Mouse (Mus musculus): ENCODE results near the gene Arrdc1. TPM values are rescaled to one million over a fixed set of nuclear protein-coding genes. Genes with fewer than 3 reads are reported as not detected.
"Not testable (repeated sequence)": the region's sequence is repeated elsewhere in the genome, so short reads cannot be mapped to it uniquely, and the experiment has no call there.

The Arrdc1 gene
- total and polyA plus RNA-seq, 2 experiments from 2014 or later = 41.9 to 80.7 TPM

DNA sequence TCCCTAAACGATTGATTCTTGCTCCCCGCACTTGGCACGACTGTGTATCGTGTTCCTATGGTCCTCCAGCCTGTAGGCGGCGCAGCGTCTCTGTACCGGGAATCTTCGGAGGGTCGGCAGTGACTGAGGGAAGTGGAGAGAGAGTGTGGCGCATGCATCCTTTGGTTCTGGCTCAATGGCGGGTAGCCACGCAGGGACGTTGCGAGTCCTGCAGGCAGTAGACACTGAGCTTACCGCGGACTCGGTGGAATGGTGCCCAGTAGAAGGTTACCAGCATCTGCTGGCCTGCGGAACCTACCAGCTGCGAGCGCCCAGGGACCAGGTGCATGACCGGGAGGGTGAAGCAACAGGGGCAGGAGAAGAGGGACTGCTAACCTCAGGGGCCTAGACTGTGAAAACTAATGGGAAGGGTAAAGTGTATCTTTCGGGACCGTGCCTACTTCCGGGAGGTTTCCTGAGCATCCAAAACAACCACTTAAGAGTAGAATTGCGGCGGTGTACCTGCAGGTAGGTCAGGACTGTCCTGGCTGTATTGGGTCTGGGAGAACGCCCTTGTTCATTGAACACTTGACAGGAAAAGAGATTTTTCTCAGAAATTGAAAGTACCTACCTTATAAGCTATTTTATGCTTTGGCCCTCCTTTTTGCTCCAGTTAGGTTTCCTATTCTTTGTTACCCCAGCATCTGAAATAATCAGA lies 27.4 kb upstream of the Arrdc1 start, which contains the start of gene Dph7:
Dph7 (plus strand) TSS at position 97 of the 697 bp plus-strand sequence.
- no peaks in the 10 kb centered on the region for H3K9me3 ChIP-seq (ENCODE audit: low read length)
- peak within 1 kb of the TSS; percentile 80 for H3K9ac ChIP-seq (replicated peaks; ENCODE audit: low read length)
- peak within 1 kb of the TSS; percentile 74 for H3K4me2 ChIP-seq (ENCODE audit: low read depth, low read length)
- TF ChIP-seq CTCF (IDR thresholded peaks at IDR 0.05; ENCODE audit: low read depth) = peak; percentile 98
- ATAC-seq (peak; percentile 92), DNase-seq (ENCODE audit: low spot score) (peak; percentile 95)
- peaks cover 38% of the 10 kb centered on the region for H3K36me3 ChIP-seq (ENCODE audit: insufficient read depth, low read length)
- H3K4me3 ChIP-seq (ENCODE audit: low read length) = peak within 1 kb of the TSS; percentile 72
- 1% methylated on average over 28 of the region's 28 CpGs for WGBS
- H3K4me1 ChIP-seq (ENCODE audit: insufficient read depth, low read length) = peaks cover 7% of the 10 kb centered on the region; the same call in 1 of the 2 replicates
- no peaks in the 10 kb centered on the region for H3K27me3 ChIP-seq (ENCODE audit: insufficient read depth, low read length)
- peak within 1 kb of the TSS; percentile 70 for H3K27ac ChIP-seq

GRCm38 (mm10) chr2:24960910-24961309 lies 25.9 kb upstream of the Arrdc1 start:
- no peak overlapping the region for H3K4me3 ChIP-seq (ENCODE audit: low read length)
- no peak overlapping the region for H3K27ac ChIP-seq
- no peak overlapping the region for H3K4me2 ChIP-seq (ENCODE audit: low read depth, low read length)
- peaks cover 35% of the 10 kb centered on the region for H3K36me3 ChIP-seq (ENCODE audit: insufficient read depth, low read length)
- no peaks in the 10 kb centered on the region for H3K27me3 ChIP-seq (ENCODE audit: insufficient read depth, low read length)
- peaks cover 7% of the 10 kb centered on the region; the same call in 1 of the 2 replicates for H3K4me1 ChIP-seq (ENCODE audit: insufficient read depth, low read length)
- 29% methylated on average over 3 of the region's 3 CpGs for WGBS
- no peak overlapping the region for H3K9ac ChIP-seq (replicated peaks; ENCODE audit: low read length)
- ATAC-seq (no peak), DNase-seq (ENCODE audit: low spot score) (peak; percentile 59)
- no peaks in the 10 kb centered on the region for H3K9me3 ChIP-seq (ENCODE audit: low read length)
- peak; percentile 75 for TF ChIP-seq CTCF (IDR thresholded peaks at IDR 0.05; ENCODE audit: low read depth)

- 88% methylated on average over 4 of the region's 4 CpGs for WGBS
- peaks cover 6% of the 10 kb centered on the region; the same call in 1 of the 2 replicates for H3K4me1 ChIP-seq (ENCODE audit: insufficient read depth, low read length)
- H3K36me3 ChIP-seq (ENCODE audit: insufficient read depth, low read length) = peaks cover 31% of the 10 kb centered on the region
- no peaks in the 10 kb centered on the region for H3K27me3 ChIP-seq (ENCODE audit: insufficient read depth, low read length)
- no peak overlapping the region for H3K4me2 ChIP-seq (ENCODE audit: low read depth, low read length)
- DNase-seq (ENCODE audit: low spot score) = no peak
- no peak overlapping the region for H3K9ac ChIP-seq (replicated peaks; ENCODE audit: low read length)
- ATAC-seq = no peak
- no peaks in the 10 kb centered on the region for H3K9me3 ChIP-seq (ENCODE audit: low read length)
- no peak overlapping the region for H3K4me3 ChIP-seq (ENCODE audit: low read length)
- H3K27ac ChIP-seq = no peak overlapping the region
- TF ChIP-seq CTCF (IDR thresholded peaks at IDR 0.05; ENCODE audit: low read depth) = no peak
Observed at GRCm38 (mm10) chr2:24952537-24953055, 17.5 kb upstream of the Arrdc1 start.

- peak; percentile 22 for DNase-seq (ENCODE audit: low spot score)
- Histone ChIP-seq H3K4me3 (ENCODE audit: low read length) (peak overlapping the region; percentile 92), H3K27ac (peak overlapping the region; percentile 77), H3K4me2 (ENCODE audit: low read depth, low read length) (peak overlapping the region; percentile 84), H3K4me1 (ENCODE audit: insufficient read depth, low read length) (peaks cover 6% of the 10 kb centered on the region; the same call in 1 of the 2 replicates), H3K27me3 (ENCODE audit: insufficient read depth, low read length) (no peaks in the 10 kb centered on the region), H3K36me3 (ENCODE audit: insufficient read depth, low read length) (peaks cover 23% of the 10 kb centered on the region), H3K9me3 (ENCODE audit: low read length) (no peaks in the 10 kb centered on the region), H3K9ac (replicated peaks; ENCODE audit: low read length) (peak overlapping the region; percentile 91)
- under 1% methylated on average over 31 of the region's 31 CpGs for WGBS
- ATAC-seq = peak; percentile 16; the same call in 1 of the 2 replicates
- no peak for TF ChIP-seq CTCF (IDR thresholded peaks at IDR 0.05; ENCODE audit: low read depth)
Observed at GRCm38 (mm10) chr2:24950189-24950535, 15.1 kb upstream of the Arrdc1 start.

DNA sequence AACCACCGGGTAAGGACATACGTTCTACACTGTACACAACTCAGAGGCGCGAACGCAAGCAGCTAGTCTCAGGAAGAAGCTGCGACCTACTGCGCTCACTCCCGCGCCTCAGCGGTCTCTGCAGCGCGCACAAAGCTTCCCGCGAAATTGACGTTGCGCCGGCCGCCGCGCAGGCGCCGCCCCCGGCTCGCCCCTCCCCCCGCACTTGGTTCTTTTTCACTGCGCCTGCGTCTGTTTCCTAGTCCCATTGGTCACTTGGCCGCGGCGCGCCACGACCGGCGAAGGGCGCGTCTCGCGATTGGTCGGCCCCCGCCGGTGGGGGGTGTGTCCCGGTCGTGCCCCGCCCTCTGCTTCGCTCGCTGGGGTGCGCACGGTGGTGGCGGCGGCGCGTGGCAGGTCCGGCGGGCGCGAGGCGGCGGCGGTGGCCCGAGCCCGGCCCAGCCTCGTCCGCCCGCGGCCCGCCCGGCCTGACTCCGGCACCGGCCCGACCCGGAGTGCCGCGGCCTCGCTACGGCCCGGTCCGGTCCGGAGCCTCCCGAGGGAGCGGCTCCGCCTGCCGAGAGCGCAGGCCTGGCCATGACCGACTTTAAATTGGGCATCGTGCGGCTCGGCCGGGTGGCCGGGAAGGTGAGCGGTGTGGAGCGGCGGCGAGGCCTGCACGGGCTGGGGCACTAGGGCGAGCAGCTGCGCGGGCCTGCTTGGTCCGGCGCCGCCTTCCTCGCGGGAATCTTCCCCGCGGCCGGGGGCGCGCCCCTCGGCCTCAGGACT lies 14.6 kb upstream of the Arrdc1 start, which contains the start of gene Zmynd19:
Zmynd19 (plus strand) TSS at position 372 of the 768 bp plus-strand sequence.
- peak; percentile 99 for ATAC-seq
- H3K4me1 ChIP-seq (ENCODE audit: insufficient read depth, low read length) = peaks cover 6% of the 10 kb centered on the region; the same call in 1 of the 2 replicates
- H3K36me3 ChIP-seq (ENCODE audit: insufficient read depth, low read length) = peaks cover 19% of the 10 kb centered on the region
- H3K27me3 ChIP-seq (ENCODE audit: insufficient read depth, low read length) = no peaks in the 10 kb centered on the region
- peak within 1 kb of the TSS; percentile 84 for H3K4me2 ChIP-seq (ENCODE audit: low read depth, low read length)
- H3K4me3 ChIP-seq (ENCODE audit: low read length) = peak within 1 kb of the TSS; percentile 92
- under 1% methylated on average over 97 of the region's 108 CpGs for WGBS
- peak within 1 kb of the TSS; percentile 77 for H3K27ac ChIP-seq
- peak within 1 kb of the TSS; percentile 91 for H3K9ac ChIP-seq (replicated peaks; ENCODE audit: low read length)
- H3K9me3 ChIP-seq (ENCODE audit: low read length) = no peaks in the 10 kb centered on the region
- peak; percentile 99 for DNase-seq (ENCODE audit: low spot score)
- no peak for TF ChIP-seq CTCF (IDR thresholded peaks at IDR 0.05; ENCODE audit: low read depth)

DNA sequence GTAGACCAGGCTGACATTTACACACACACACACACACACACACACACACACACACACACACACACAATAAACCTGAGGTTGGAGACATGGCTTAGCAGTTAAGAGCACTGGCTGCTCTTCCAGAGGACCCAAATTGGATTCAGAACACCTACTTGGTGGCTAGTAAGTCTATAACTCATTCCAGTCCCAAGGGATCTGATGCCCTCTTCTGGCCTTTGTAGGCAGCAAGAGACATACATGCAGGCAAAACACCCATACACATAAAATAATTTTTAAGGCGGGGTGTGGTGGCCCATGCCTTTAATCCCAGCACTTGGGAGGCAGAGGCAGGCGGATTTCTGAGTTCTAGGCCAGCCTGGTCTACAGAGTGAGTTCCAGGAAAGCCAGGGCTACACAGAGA lies 9.3 kb upstream of the Arrdc1 start:
- not testable (repeated sequence) for H3K4me2 ChIP-seq (ENCODE audit: low read depth, low read length); H3K4me1 ChIP-seq (ENCODE audit: insufficient read depth, low read length); H3K9ac ChIP-seq (replicated peaks; ENCODE audit: low read length); H3K4me3 ChIP-seq (ENCODE audit: low read length); H3K36me3 ChIP-seq (ENCODE audit: insufficient read depth, low read length); ATAC-seq; H3K9me3 ChIP-seq (ENCODE audit: low read length); H3K27me3 ChIP-seq (ENCODE audit: insufficient read depth, low read length); H3K27ac ChIP-seq
- 41% methylated on average over 2 of the region's 2 CpGs for WGBS
- peak; percentile 48 for DNase-seq (ENCODE audit: low spot score)
- peak; percentile 47 for TF ChIP-seq CTCF (IDR thresholded peaks at IDR 0.05; ENCODE audit: low read depth)
